Comparison of ENCODE assay signal across 8 mouse cellular contexts in genomic region chr10:53461070-53461781, GRCm38 (mm10).
A peak's percentile ranks its signal among the peaks of the same experiment; 100 is the strongest.
DNase-seq lines count a peak whose midpoint lies in the region; ATAC-seq lines count a peak whose summit lies in the region.

No protein-coding gene starts in this region.

- H3K9me3 ChIP-seq in heart, embryonic 10.5 days: no peaks in the 10 kb centered on the region

- WGBS in heart, embryonic 10.5 days: 41% methylated on average over 7 of the region's 7 CpGs

- H3K4me3 ChIP-seq in heart, embryonic 10.5 days: no peak overlapping the region

- ATAC-seq in inflammation-experienced regulatory T-cells, adult 6 months: peak; percentile 84

- H3K4me1 ChIP-seq in heart, embryonic 10.5 days: peaks cover 43% of the 10 kb centered on the region

- H3K27ac ChIP-seq in heart, embryonic 10.5 days: 0 out of 2 replicates have a peak overlapping the region, but pooled peaks have one; percentile 5

- intact Hi-C loops in heart, postnatal 36 days (cut with DNase I): no loop called here

- no peak for DNase-seq in heart, embryonic 10.5 days (ENCODE audit: low spot score)
- DNase-seq in heart, postnatal 36 days: no peak
- peak; percentile 45 for DNase-seq in thymus, postnatal 0 days (ENCODE audit: low spot score)
- DNase-seq in thymus, adult 18-20 months: no peak
- DNase-seq in thymus, postnatal 25 days: peak; percentile 6
- DNase-seq in MN1 (ENCODE audit: low spot score): no peak
- no peak for DNase-seq in spleen, adult 18-20 months

- no peaks in the 10 kb centered on the region for H3K36me3 ChIP-seq in heart, embryonic 10.5 days

- H3K27me3 ChIP-seq in heart, embryonic 10.5 days (ENCODE audit: insufficient read depth, poor library complexity, severe bottlenecking): no peaks in the 10 kb centered on the region

Comparison
In these comparisons a context has a peak if more than half of its experiments do, and no peak if none do; other contexts are left out.
1. DNase-seq: peak in thymus, postnatal 0 days (single experiment) and thymus, postnatal 25 days (single experiment); none in heart, embryonic 10.5 days (single experiment), heart, postnatal 36 days (0 of 2), thymus, adult 18-20 months (0 of 2), MN1 (single experiment) and spleen, adult 18-20 months (0 of 2).